ENCODE assay signal across 8 mouse cellular contexts in the genomic region with DNA sequence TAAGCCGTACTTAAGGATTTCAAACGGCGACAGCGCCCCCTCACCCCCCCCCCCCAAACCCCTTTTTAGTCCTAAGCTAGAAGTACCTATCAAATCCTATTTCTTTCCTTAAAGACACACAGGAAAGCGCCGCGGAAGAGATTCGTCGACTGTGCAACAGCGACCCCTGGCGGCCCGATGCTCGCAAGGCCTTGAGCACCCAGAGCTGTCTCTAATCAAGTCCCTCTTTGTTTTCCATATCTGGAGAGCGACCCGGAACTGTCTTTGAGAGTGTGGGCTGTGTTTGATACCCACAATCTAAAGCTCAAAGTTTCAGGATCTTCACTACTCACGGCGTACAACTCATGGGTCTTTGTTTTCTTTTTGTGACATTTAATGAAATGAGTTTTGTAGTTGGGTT.
A peak's percentile ranks its signal among the peaks of the same experiment; 100 is the strongest.
DNase-seq lines count a peak whose midpoint lies in the region; ATAC-seq and TF ChIP-seq lines count a peak whose summit lies in the region.

No protein-coding gene starts in this region.

- H3K27ac ChIP-seq in cortical plate, adult 2 months (ENCODE audit: insufficient read depth, low read length): peak overlapping the region; percentile 96

- TF ChIP-seq CTCF in cortical plate, adult 2 months (IDR thresholded peaks at IDR 0.05; ENCODE audit: extremely low read depth, insufficient read depth, low read length): peak; percentile 80

- ATAC-seq in activated CD4-positive, CD25-positive, alpha-beta regulatory T cell, adult 4 months: peak; percentile 71
- peak; percentile 89 for ATAC-seq in megakaryocyte progenitor cell, adult 5-6 weeks (replicated peaks; ENCODE audit: poor library complexity)

- peak overlapping the region; percentile 46 for H3K4me3 ChIP-seq in cortical plate, adult 2 months (ENCODE audit: insufficient read depth, low read length)

- no peak for TF ChIP-seq POLR2A in cortical plate, adult 2 months (IDR thresholded peaks at IDR 0.05; ENCODE audit: extremely low read depth, insufficient read depth, low read length)

- peak; percentile 96 for DNase-seq in gastrocnemius, postnatal 10 days
- peak; percentile 96 for DNase-seq in induced T-regulatory cell, adult 2 months (ENCODE audit: low read depth)
- peak; percentile 81 to 96 for DNase-seq in left cerebral cortex, adult 9 months (ENCODE audit: low spot score in 2 of 2)
- DNase-seq in right cerebral cortex, postnatal 14 days: peak; percentile 98
- peak; percentile 86 to 92 for DNase-seq in urinary bladder, postnatal 36 days (ENCODE audit: low spot score in 2 of 2)

- no peaks in the 10 kb centered on the region for H3K4me1 ChIP-seq in cortical plate, adult 2 months (ENCODE audit: control insufficient read depth, insufficient read depth, low read length)

Comparison
In these comparisons a context has a peak if more than half of its experiments do, and no peak if none do; other contexts are left out.
1. Peak in every context shown above with its lines: DNase-seq, ATAC-seq, H3K4me3 ChIP-seq and H3K27ac ChIP-seq.